Mouse (Mus musculus): ENCODE measurements around the gene Dhrs1. TPM values are rescaled to one million over a fixed set of nuclear protein-coding genes. Genes with fewer than 3 reads are reported as not detected.
"Not testable (repeated sequence)": the region's sequence is repeated elsewhere in the genome, so short reads cannot be mapped to it uniquely, and the experiment has no call there.

Dhrs1 gene
- polyA plus RNA-seq, 1 experiment from 2014 or later, result 75.6 TPM

GRCm38 (mm10) chr14:55760156-55760555, 14.7 kb upstream of the Dhrs1 start:
- peaks cover 14% of the 10 kb centered on the region for H3K36me3 ChIP-seq
- WGBS, result under 1% methylated on average over 6 of the region's 6 CpGs
- H3K4me3 ChIP-seq; H3K9me3 ChIP-seq; H3K27ac ChIP-seq (replicated peaks); H3K9ac ChIP-seq; ATAC-seq (ENCODE audit: low FRiP score, low read depth): not testable (repeated sequence)
- peaks cover 23% of the 10 kb centered on the region for H3K27me3 ChIP-seq
- peak overlapping the region; percentile 44 for H3K4me2 ChIP-seq
- peaks cover 15% of the 10 kb centered on the region for H3K4me1 ChIP-seq (replicated peaks)

DNA sequence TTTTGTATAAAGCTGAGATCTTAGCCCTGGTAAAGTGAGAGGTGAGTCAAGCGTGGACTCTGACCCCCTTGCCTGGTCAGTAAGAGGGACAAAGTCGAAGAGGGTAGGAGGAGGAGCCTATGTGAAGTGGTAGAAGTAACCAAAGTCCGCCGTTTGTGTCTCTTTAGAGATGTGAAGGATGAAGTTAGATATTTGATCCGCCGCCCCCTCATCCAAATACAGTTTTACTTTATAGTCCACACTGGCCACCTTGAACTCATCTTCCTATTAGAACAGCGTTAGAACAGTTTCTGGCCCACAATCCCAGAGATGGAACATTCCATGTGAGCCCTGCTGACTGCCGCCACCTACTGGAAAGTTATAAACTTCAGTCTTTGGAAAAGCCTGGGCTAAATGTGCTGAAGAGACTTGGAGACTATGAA, 12.9 kb upstream of the Dhrs1 start, which contains the start of gene Cideb:
Gene Cideb (minus strand): TSS at position 96 of the 422 bp plus-strand sequence.
- Histone ChIP-seq H3K9me3 (no peaks in the 10 kb centered on the region), H3K4me1 (replicated peaks) (peaks cover 15% of the 10 kb centered on the region), H3K9ac (no peak within 1 kb of the TSS), H3K27me3 (peaks cover 9% of the 10 kb centered on the region), H3K36me3 (peaks cover 32% of the 10 kb centered on the region), H3K4me3 (no peak within 1 kb of the TSS), H3K27ac (replicated peaks) (no peak within 1 kb of the TSS), H3K4me2 (peak within 1 kb of the TSS; percentile 29)
- no peak for ATAC-seq (ENCODE audit: low FRiP score, low read depth)
- whole genome bisulfite sequencing, result 17% methylated on average over 8 of the region's 8 CpGs

DNA sequence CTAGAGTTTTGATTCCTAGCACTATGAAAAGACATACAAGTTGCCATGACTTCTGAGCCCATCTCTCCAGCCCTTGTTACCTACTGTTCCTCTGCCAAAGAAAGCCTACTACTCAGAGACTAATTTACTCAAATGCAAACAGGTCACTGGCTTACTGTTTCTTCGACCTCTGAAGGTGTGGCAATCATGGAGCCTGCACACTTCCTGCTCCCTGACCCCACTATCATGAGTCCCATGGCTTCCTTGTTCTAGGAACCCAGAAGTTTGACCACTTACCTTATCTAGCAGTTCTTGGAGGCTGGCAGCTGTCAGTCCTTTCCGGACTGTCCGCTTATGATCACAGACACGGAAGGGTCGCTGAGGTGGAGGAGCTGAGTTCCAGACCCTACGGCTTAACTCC, 12.1 kb upstream of the Dhrs1 start:
- Histone ChIP-seq H3K9ac (no peak overlapping the region), H3K9me3 (no peaks in the 10 kb centered on the region), H3K4me1 (replicated peaks) (peaks cover 11% of the 10 kb centered on the region), H3K4me3 (no peak overlapping the region), H3K4me2 (no peak overlapping the region), H3K27me3 (peaks cover 6% of the 10 kb centered on the region), H3K36me3 (peaks cover 40% of the 10 kb centered on the region), H3K27ac (replicated peaks) (no peak overlapping the region)
- no peak for ATAC-seq (ENCODE audit: low FRiP score, low read depth)
- 87% methylated on average over 6 of the region's 6 CpGs for WGBS

- H3K9me3 ChIP-seq, result no peaks in the 10 kb centered on the region
- WGBS, result 92% methylated on average over 10 of the region's 10 CpGs
- no peak for ATAC-seq (ENCODE audit: low FRiP score, low read depth)
- peaks cover 22% of the 10 kb centered on the region for H3K36me3 ChIP-seq
- H3K27ac ChIP-seq (replicated peaks), result no peak overlapping the region
- peaks cover 41% of the 10 kb centered on the region for H3K4me1 ChIP-seq (replicated peaks)
- no peaks in the 10 kb centered on the region for H3K27me3 ChIP-seq
- H3K4me2 ChIP-seq, result peak overlapping the region; percentile 96
- H3K4me3 ChIP-seq, result no peak overlapping the region
- no peak overlapping the region for H3K9ac ChIP-seq
These were observed 1.8 kb upstream of the Dhrs1 start for GRCm38 (mm10) chr14:55747051-55747847.

DNA sequence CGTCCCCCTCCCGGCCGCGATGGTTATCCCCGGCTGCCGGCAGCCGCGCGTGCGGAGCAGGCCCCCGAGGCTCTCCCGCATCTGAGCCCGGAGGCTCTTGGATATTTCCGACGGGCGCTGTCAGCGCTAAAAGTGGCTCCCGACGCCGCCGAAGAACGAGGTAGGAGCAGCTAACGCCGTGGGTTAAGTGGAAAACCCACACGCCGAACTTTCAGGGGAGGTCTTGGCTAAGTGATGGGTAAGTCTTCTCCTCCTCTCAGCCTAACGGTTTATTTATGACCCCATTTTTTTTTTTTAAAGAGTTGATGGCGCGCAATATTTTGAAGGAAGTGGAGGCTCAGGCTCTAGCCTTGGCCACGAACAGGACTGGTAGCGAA, 359 bp upstream of the Dhrs1 start:
- Histone ChIP-seq H3K4me1 (replicated peaks) (peaks cover 41% of the 10 kb centered on the region), H3K4me2 (peak overlapping the region; percentile 96), H3K36me3 (peaks cover 14% of the 10 kb centered on the region), H3K27ac (replicated peaks) (peak overlapping the region; percentile 62), H3K27me3 (no peaks in the 10 kb centered on the region), H3K4me3 (peak overlapping the region; percentile 92), H3K9ac (peak overlapping the region; percentile 77), H3K9me3 (no peaks in the 10 kb centered on the region)
- peak; percentile 40; the same call in 1 of the 2 replicates for ATAC-seq (ENCODE audit: low FRiP score, low read depth)
- WGBS, result under 1% methylated on average over 31 of the region's 31 CpGs

GRCm38 (mm10) chr14:55743711-55744110, 1.8 kb downstream of the Dhrs1 start:
- WGBS, result 24% methylated on average over 10 of the region's 10 CpGs
- Histone ChIP-seq H3K9ac (peak overlapping the region; percentile 26; the same call in 1 of the 2 replicates), H3K4me3 (peak overlapping the region; percentile 6; the same call in 1 of the 2 replicates), H3K4me1 (replicated peaks) (peaks cover 41% of the 10 kb centered on the region), H3K27me3 (no peaks in the 10 kb centered on the region), H3K36me3 (peaks cover 10% of the 10 kb centered on the region; the same call in 1 of the 2 replicates), H3K9me3 (no peaks in the 10 kb centered on the region), H3K4me2 (peak overlapping the region; percentile 96), H3K27ac (replicated peaks) (no peak overlapping the region)
- ATAC-seq (ENCODE audit: low FRiP score, low read depth), result peak; percentile 75

DNA sequence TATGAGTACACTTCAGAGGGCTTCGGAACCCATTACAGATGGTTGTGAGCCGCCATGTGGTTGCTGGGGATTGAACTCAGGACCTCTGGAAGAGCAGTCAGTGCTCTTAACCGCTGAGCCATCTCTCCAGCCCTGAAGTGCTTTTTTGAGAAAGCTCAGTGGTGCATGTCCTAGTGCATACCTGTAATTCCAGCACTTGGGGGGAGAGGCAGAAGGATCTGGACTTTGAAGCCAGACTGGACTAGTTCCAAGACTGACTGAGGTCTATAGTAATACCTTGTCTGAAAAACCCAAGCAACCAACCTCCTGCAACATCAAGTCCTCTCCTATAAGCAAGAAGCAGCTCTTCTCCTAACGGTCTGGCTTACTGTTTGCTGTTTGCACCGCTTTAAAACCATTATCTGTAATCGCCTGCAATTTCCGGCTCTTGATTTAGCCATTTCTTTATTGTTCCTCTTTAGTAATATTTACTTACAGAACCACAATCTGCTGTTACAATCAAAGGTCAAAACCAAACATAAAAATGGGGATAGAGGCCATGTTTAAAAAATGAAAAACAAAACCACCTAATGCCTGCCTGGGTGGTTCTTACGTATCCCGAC, 8.3 kb downstream of the Dhrs1 start:
- Histone ChIP-seq H3K27ac (replicated peaks) (no peak overlapping the region), H3K4me3 (no peak overlapping the region), H3K36me3 (peaks cover 19% of the 10 kb centered on the region), H3K9me3 (no peaks in the 10 kb centered on the region), H3K4me2 (no peak overlapping the region), H3K9ac (no peak overlapping the region), H3K4me1 (replicated peaks) (no peaks in the 10 kb centered on the region), H3K27me3 (no peaks in the 10 kb centered on the region)
- ATAC-seq (ENCODE audit: low FRiP score, low read depth), result no peak
- 91% methylated on average over 9 of the region's 9 CpGs for WGBS

GRCm38 (mm10) chr14:55735758-55736157, 9.7 kb downstream of the Dhrs1 start:
- ATAC-seq (ENCODE audit: low FRiP score, low read depth), result no peak
- H3K9ac ChIP-seq, result no peak overlapping the region
- no peak overlapping the region for H3K4me2 ChIP-seq
- H3K4me1 ChIP-seq (replicated peaks), result no peaks in the 10 kb centered on the region
- H3K9me3 ChIP-seq, result no peaks in the 10 kb centered on the region
- 84% methylated on average over 4 of the region's 4 CpGs for WGBS
- H3K27me3 ChIP-seq, result no peaks in the 10 kb centered on the region
- H3K4me3 ChIP-seq, result no peak overlapping the region
- H3K36me3 ChIP-seq, result peaks cover 19% of the 10 kb centered on the region
- H3K27ac ChIP-seq (replicated peaks), result no peak overlapping the region

DNA sequence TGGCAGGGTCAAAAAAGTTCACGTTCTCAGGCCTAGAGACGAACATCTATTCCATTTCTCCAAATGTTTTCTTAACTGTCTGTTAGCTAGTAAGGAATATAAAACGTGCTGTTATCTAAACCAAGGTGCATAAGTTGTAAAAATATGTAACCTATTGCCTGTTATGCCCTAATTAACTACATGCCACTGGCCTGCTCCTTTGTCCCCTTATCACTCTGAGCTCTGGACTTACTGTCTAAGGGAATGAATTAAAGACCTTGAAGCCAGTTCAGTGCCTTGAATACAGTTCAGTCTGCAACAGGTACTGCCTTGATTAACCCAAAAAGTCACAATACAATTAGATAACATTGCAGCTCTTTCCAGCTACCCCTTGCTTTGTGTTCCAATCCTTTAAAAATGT, 10.2 kb downstream of the Dhrs1 start:
- Histone ChIP-seq H3K9me3 (no peaks in the 10 kb centered on the region), H3K4me3 (no peak overlapping the region), H3K36me3 (peaks cover 19% of the 10 kb centered on the region), H3K9ac (no peak overlapping the region), H3K27ac (replicated peaks) (no peak overlapping the region), H3K4me1 (replicated peaks) (no peaks in the 10 kb centered on the region), H3K4me2 (no peak overlapping the region), H3K27me3 (no peaks in the 10 kb centered on the region)
- no peak for ATAC-seq (ENCODE audit: low FRiP score, low read depth)
- WGBS, result 78% methylated on average over 3 of the region's 3 CpGs

DNA sequence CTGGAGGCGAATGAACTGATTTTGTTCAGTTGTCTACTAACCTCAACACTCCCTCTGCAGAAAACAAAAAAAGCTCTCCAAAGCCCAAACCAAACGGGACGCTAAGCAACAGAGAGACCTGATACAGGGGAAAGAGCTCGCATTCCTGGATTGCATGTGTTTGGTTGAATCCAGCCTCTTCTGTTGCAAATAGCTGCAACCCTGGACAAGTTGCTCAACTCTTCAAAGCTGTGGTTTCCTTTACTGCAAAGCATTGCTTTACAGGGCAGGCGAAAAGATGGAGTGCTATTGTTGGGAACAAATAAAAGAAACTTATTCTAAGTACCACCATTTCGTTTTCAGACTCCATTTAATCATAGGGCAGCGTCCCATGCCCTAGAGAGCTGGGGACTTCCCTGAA, 10.6 kb downstream of the Dhrs1 start:
- no peak for ATAC-seq (ENCODE audit: low FRiP score, low read depth)
- no peak overlapping the region for H3K27ac ChIP-seq (replicated peaks)
- H3K27me3 ChIP-seq, result no peaks in the 10 kb centered on the region
- 78% methylated on average over 7 of the region's 7 CpGs for WGBS
- no peak overlapping the region for H3K4me2 ChIP-seq
- H3K9me3 ChIP-seq, result no peaks in the 10 kb centered on the region
- no peak overlapping the region for H3K4me3 ChIP-seq
- no peak overlapping the region for H3K9ac ChIP-seq
- peaks cover 16% of the 10 kb centered on the region for H3K36me3 ChIP-seq
- H3K4me1 ChIP-seq (replicated peaks), result no peaks in the 10 kb centered on the region

DNA sequence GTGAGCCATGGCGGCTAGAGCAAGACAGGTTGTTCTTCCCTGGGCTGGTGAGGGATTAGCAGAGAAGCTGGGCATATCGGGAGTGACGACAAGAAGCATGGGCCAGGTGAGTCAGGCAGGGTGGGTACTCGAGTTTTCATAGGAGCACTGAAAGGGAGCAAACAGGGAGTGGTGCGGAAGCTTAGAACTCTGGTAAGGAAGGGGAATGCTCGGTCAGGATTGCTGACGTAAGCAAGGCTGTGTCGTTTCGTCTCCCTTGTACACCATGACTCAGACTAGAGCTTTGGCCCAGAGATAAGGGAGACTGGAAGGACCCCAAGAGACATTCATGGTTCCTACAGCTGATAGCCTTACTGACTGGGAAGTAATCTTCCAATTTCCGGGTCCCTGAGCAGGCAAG, 11.6 kb downstream of the Dhrs1 start:
- Histone ChIP-seq H3K9ac (no peak overlapping the region), H3K36me3 (peaks cover 8% of the 10 kb centered on the region), H3K4me1 (replicated peaks) (no peaks in the 10 kb centered on the region), H3K4me2 (no peak overlapping the region), H3K27me3 (no peaks in the 10 kb centered on the region), H3K9me3 (no peaks in the 10 kb centered on the region), H3K27ac (replicated peaks) (no peak overlapping the region), H3K4me3 (no peak overlapping the region)
- ATAC-seq (ENCODE audit: low FRiP score, low read depth), result no peak
- 81% methylated on average over 10 of the region's 10 CpGs for WGBS

DNA sequence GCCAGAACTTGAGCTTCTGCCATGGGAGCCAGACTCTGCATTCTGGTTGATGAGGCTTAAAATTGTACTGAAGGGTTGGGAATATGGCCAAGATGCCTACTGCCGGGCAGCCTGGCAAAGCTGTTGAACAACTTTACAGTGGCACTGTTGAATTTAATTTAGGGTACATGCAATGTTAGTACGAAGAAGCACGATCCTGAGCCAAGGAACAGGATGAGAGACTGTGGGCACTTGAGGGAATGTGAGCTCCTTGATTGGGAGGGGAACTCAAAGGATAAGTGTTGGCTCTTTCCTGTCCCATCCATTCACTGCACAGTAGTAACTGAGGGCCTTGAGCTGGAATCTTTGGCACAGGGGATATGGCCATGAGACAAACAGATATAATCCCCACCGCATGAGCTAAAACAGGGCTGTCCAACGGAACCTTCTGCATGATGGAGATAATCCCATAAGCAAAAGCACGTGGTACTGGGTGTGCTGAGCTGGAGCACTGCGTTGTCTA, 14.9 kb downstream of the Dhrs1 start:
- no peak overlapping the region for H3K4me3 ChIP-seq
- H3K9me3 ChIP-seq, result no peaks in the 10 kb centered on the region
- H3K4me1 ChIP-seq (replicated peaks), result no peaks in the 10 kb centered on the region
- H3K9ac ChIP-seq, result no peak overlapping the region
- ATAC-seq (ENCODE audit: low FRiP score, low read depth), result peak; percentile 76; the same call in 1 of the 2 replicates
- H3K4me2 ChIP-seq, result no peak overlapping the region
- no peaks in the 10 kb centered on the region for H3K36me3 ChIP-seq
- 74% methylated on average over 7 of the region's 7 CpGs for WGBS
- H3K27me3 ChIP-seq, result no peaks in the 10 kb centered on the region
- H3K27ac ChIP-seq (replicated peaks), result peak overlapping the region; percentile 62

All from hindbrain, embryonic 15.5 days (tissue).